Mouse (Mus musculus) hindbrain, embryonic 10.5 days (tissue): ENCODE results near the gene Rpl9. TPM values are rescaled to one million over a fixed set of nuclear protein-coding genes. Genes with fewer than 3 reads are reported as not detected.

Experiments
- DNase-seq: peaks from one replicate; pipeline ENCODE4 v3.0.0-alpha.2; 2017; ENCODE audit warnings: low spot score
- H3K27ac ChIP-seq: fragments of 300-500 bp; sonication (generic); 2 replicates; pipeline ENCODE4 v1.5.1; 2016; ENCODE audit warnings: mild to moderate bottlenecking, moderate library complexity
- H3K27me3 ChIP-seq: fragments of 300-500 bp; sonication (generic); 2 replicates; pipeline ENCODE4 v1.6.1; 2016; ENCODE audit warnings: mild to moderate bottlenecking; ENCODE audit not compliant: poor library complexity, insufficient read depth, severe bottlenecking
- H3K36me3 ChIP-seq: fragments of 300-500 bp; sonication (generic); 2 replicates; pipeline ENCODE4 v1.6.1; 2016; ENCODE audit warnings: mild to moderate bottlenecking, moderate library complexity
- H3K4me1 ChIP-seq: fragments of 300-500 bp; sonication (generic); replicated peaks from 2 replicates; pipeline ENCODE4 v1.6.1; 2016; ENCODE audit warnings: mild to moderate bottlenecking
- H3K4me3 ChIP-seq: fragments of 300-500 bp; sonication (generic); 2 replicates; pipeline ENCODE4 v1.5.1; 2016; ENCODE audit warnings: mild to moderate bottlenecking, moderate library complexity
- H3K9me3 ChIP-seq: fragments of 300-500 bp; sonication (generic); 2 replicates; pipeline ENCODE4 v1.6.1; 2016; ENCODE audit warnings: mild to moderate bottlenecking, moderate library complexity
- WGBS: fragments of 180-500 bp; shearing (Covaris S2); methylation state at CpG from one replicate; pipeline ENCODE4 v1.1.7; 2016; 5-methylcytosine and 5-hydroxymethylcytosine counted together
- polyA plus RNA-seq: library from polyadenylated mRNA; unstranded; fragments of >200 nt; fragmentation: Nextera tagmentation; extraction: Ambion mirVana; gene quantifications from 2 replicates; pipeline ENCODE4 v1.2.1, GENCODE M21; 2016

Rpl9 gene
- polyA plus RNA-seq = 863 and 960 TPM in 2 replicates

- H3K36me3 ChIP-seq = peaks cover 54% of the 10 kb centered on the region
- H3K9me3 ChIP-seq = no peaks in the 10 kb centered on the region
- DNase-seq = peak; percentile 98
- H3K27ac ChIP-seq = peak within 1 kb of the TSS; percentile 96
- peak within 1 kb of the TSS; percentile 82 for H3K4me3 ChIP-seq
- peaks cover 18% of the 10 kb centered on the region for H3K4me1 ChIP-seq
- H3K27me3 ChIP-seq = no peaks in the 10 kb centered on the region
- under 1% methylated on average over 83 of the region's 83 CpGs for WGBS
Observed at GRCm38 (mm10) chr5:65390648-65391644, at the start of gene Rpl9, which contains the start of gene Lias. Rpl9 (minus strand) TSS chr5:65391444. Lias (plus strand) TSS chr5:65391497.

- peaks cover 18% of the 10 kb centered on the region for H3K4me1 ChIP-seq
- no peak overlapping the region for H3K27ac ChIP-seq
- DNase-seq = no peak
- no peaks in the 10 kb centered on the region for H3K9me3 ChIP-seq
- no peaks in the 10 kb centered on the region for H3K27me3 ChIP-seq
- H3K36me3 ChIP-seq = no peaks in the 10 kb centered on the region
- H3K4me3 ChIP-seq = no peak overlapping the region
Observed at GRCm38 (mm10) chr5:65438041-65438440, 46.8 kb upstream of the Rpl9 start.

- peak; percentile 97 for DNase-seq
- peak within 1 kb of the TSS; percentile 79 for H3K4me3 ChIP-seq
- no peaks in the 10 kb centered on the region; the same call in 1 of the 2 replicates for H3K36me3 ChIP-seq
- H3K27ac ChIP-seq = peak within 1 kb of the TSS; percentile 89
- H3K27me3 ChIP-seq = no peaks in the 10 kb centered on the region
- H3K9me3 ChIP-seq = no peaks in the 10 kb centered on the region
- peaks cover 18% of the 10 kb centered on the region for H3K4me1 ChIP-seq
- 1% methylated on average over 51 of the region's 51 CpGs for WGBS
Observed at GRCm38 (mm10) chr5:65435806-65436561, 44.7 kb upstream of the Rpl9 start, which contains the start of gene Ugdh. Ugdh (minus strand) TSS chr5:65435949.

- H3K4me3 ChIP-seq = peak overlapping the region; percentile 79
- 1% methylated on average over 47 of the region's 47 CpGs for WGBS
- H3K27me3 ChIP-seq = no peaks in the 10 kb centered on the region
- DNase-seq = no peak
- H3K36me3 ChIP-seq = peaks cover under 1% of the 10 kb centered on the region; the same call in 1 of the 2 replicates
- no peaks in the 10 kb centered on the region for H3K9me3 ChIP-seq
- peaks cover 18% of the 10 kb centered on the region for H3K4me1 ChIP-seq
- peak overlapping the region; percentile 89 for H3K27ac ChIP-seq
Observed at GRCm38 (mm10) chr5:65435363-65435805, 44.1 kb upstream of the Rpl9 start.

GRCm38 (mm10) chr5:65434471-65435362 lies 43.5 kb upstream of the Rpl9 start:
- peak overlapping the region; percentile 79 for H3K4me3 ChIP-seq
- peaks cover 4% of the 10 kb centered on the region; the same call in 1 of the 2 replicates for H3K36me3 ChIP-seq
- WGBS = 7% methylated on average over 15 of the region's 15 CpGs
- H3K4me1 ChIP-seq = peaks cover 18% of the 10 kb centered on the region
- peak overlapping the region; percentile 89 for H3K27ac ChIP-seq
- H3K27me3 ChIP-seq = no peaks in the 10 kb centered on the region
- H3K9me3 ChIP-seq = no peaks in the 10 kb centered on the region
- no peak for DNase-seq

- Histone ChIP-seq H3K9me3 (no peaks in the 10 kb centered on the region), H3K27ac (no peak overlapping the region), H3K36me3 (peaks cover 28% of the 10 kb centered on the region), H3K27me3 (no peaks in the 10 kb centered on the region), H3K4me1 (peaks cover 5% of the 10 kb centered on the region), H3K4me3 (no peak overlapping the region)
- 90% methylated on average over 5 of the region's 5 CpGs for WGBS
- no peak for DNase-seq
Observed at GRCm38 (mm10) chr5:65429441-65429840, 38.2 kb upstream of the Rpl9 start.

- Histone ChIP-seq H3K27me3 (no peaks in the 10 kb centered on the region), H3K27ac (peak overlapping the region; percentile 18; the same call in 1 of the 2 replicates), H3K4me1 (no peaks in the 10 kb centered on the region), H3K9me3 (no peaks in the 10 kb centered on the region), H3K36me3 (peaks cover 37% of the 10 kb centered on the region), H3K4me3 (no peak overlapping the region)
- WGBS = 64% methylated on average over 4 of the region's 4 CpGs
- no peak for DNase-seq
Observed at GRCm38 (mm10) chr5:65428321-65428720, 37.1 kb upstream of the Rpl9 start.

GRCm38 (mm10) chr5:65425251-65425650 lies 34.0 kb upstream of the Rpl9 start:
- Histone ChIP-seq H3K4me1 (no peaks in the 10 kb centered on the region), H3K27ac (no peak overlapping the region), H3K36me3 (peaks cover 65% of the 10 kb centered on the region), H3K9me3 (no peaks in the 10 kb centered on the region), H3K27me3 (no peaks in the 10 kb centered on the region), H3K4me3 (no peak overlapping the region)
- 90% methylated on average over 5 of the region's 5 CpGs for WGBS
- no peak for DNase-seq

- no peak overlapping the region for H3K4me3 ChIP-seq
- no peak overlapping the region for H3K27ac ChIP-seq
- H3K27me3 ChIP-seq = no peaks in the 10 kb centered on the region
- H3K9me3 ChIP-seq = no peaks in the 10 kb centered on the region
- WGBS = 89% methylated on average over 6 of the region's 6 CpGs
- peaks cover 65% of the 10 kb centered on the region for H3K36me3 ChIP-seq
- no peak for DNase-seq
- H3K4me1 ChIP-seq = no peaks in the 10 kb centered on the region
Observed at GRCm38 (mm10) chr5:65424215-65424614, 33.0 kb upstream of the Rpl9 start.

GRCm38 (mm10) chr5:65422803-65423202 lies 31.6 kb upstream of the Rpl9 start:
- H3K36me3 ChIP-seq = peaks cover 72% of the 10 kb centered on the region
- no peak overlapping the region for H3K4me3 ChIP-seq
- no peaks in the 10 kb centered on the region for H3K27me3 ChIP-seq
- no peak overlapping the region for H3K27ac ChIP-seq
- no peak for DNase-seq
- H3K4me1 ChIP-seq = no peaks in the 10 kb centered on the region
- 92% methylated on average over 8 of the region's 8 CpGs for WGBS
- H3K9me3 ChIP-seq = no peaks in the 10 kb centered on the region

- Histone ChIP-seq H3K36me3 (peaks cover 77% of the 10 kb centered on the region), H3K4me1 (peaks cover 5% of the 10 kb centered on the region), H3K4me3 (no peak overlapping the region), H3K27ac (no peak overlapping the region), H3K27me3 (no peaks in the 10 kb centered on the region), H3K9me3 (no peaks in the 10 kb centered on the region)
- WGBS = 84% methylated on average over 6 of the region's 6 CpGs
- no peak for DNase-seq
Observed at GRCm38 (mm10) chr5:65420822-65421221, 29.6 kb upstream of the Rpl9 start.

- WGBS = 85% methylated on average over 10 of the region's 10 CpGs
- no peak for DNase-seq
- H3K27me3 ChIP-seq = no peaks in the 10 kb centered on the region
- peaks cover 74% of the 10 kb centered on the region for H3K36me3 ChIP-seq
- H3K9me3 ChIP-seq = no peaks in the 10 kb centered on the region
- H3K27ac ChIP-seq = no peak overlapping the region
- peaks cover 13% of the 10 kb centered on the region for H3K4me1 ChIP-seq
- no peak overlapping the region for H3K4me3 ChIP-seq
Observed at GRCm38 (mm10) chr5:65419136-65419535, 27.9 kb upstream of the Rpl9 start.
